19 mouse cellular contexts compared by ENCODE assay signal in the genomic region with DNA sequence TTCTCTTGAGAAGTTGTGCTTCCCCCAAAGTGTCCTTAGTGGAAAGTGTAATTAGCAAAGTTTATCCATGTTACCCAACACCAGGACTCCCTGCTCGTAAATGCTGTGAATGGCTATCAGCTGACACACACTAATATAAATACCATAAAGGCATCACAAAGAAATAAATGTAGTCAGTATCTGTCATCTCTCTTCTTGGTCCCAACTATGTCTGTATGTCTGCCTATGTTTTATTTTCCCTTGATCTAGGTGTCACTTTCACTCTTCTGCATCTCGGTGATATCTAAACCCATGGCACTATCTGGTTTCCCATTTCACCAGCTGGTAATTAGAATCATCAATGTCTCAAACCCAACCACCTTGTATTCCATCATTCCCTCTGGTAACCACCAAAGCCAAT.
A peak's percentile ranks its signal among the peaks of the same experiment; 100 is the strongest.
DNase-seq lines count a peak whose midpoint lies in the region; ATAC-seq and TF ChIP-seq lines count a peak whose summit lies in the region.
"Had no signal": no experiment of that assay in that cellular context is flagged by ENCODE, and none has a peak within 500 bp of the region (broad histone marks: within the 10 kb centered on the region; RNA-seq: fewer than 3 reads in every experiment).

No protein-coding gene starts in this region.

- H3K4me2 ChIP-seq in kidney, embryonic 14.5 days (replicated peaks; ENCODE audit: low read depth, low read length) = no peak overlapping the region
- H3K4me2 ChIP-seq in kidney, embryonic 15.5 days = no peak overlapping the region

- H3K9ac ChIP-seq in kidney, embryonic 14.5 days (ENCODE audit: low read depth, low read length) = no peak overlapping the region
- H3K9ac ChIP-seq in kidney, embryonic 15.5 days = no peak overlapping the region

- DNase-seq in kidney, adult 11 months = no peak
- DNase-seq in kidney, adult 2 months = no peak
- DNase-seq: adrenal gland, adult 2 months; adrenal gland, adult 8-10 months; adrenal gland, postnatal 10 days; adrenal gland, postnatal 14 days; adrenal gland, postnatal 25 days; adrenal gland, postnatal 36 days; B cell, adult 2 months; cerebellum, adult 11 months; cerebellum, adult 11-12 months; cerebellum, adult 18-20 months had no signal

- no peaks in the 10 kb centered on the region for H3K36me3 ChIP-seq in kidney, embryonic 14.5 days (ENCODE audit: control insufficient read depth, insufficient read depth, low read length)
- H3K36me3 ChIP-seq in kidney, embryonic 15.5 days = no peaks in the 10 kb centered on the region
- H3K36me3 ChIP-seq in kidney, adult 2 months (ENCODE audit: control insufficient read depth, insufficient read depth, low read length) = no peaks in the 10 kb centered on the region
- H3K36me3 ChIP-seq: G1E had no signal

- H3K9me3 ChIP-seq in kidney, embryonic 14.5 days (ENCODE audit: control insufficient read depth, low read length) = no peaks in the 10 kb centered on the region
- no peaks in the 10 kb centered on the region for H3K9me3 ChIP-seq in kidney, embryonic 15.5 days (replicated peaks)

- peak; percentile 78; the same call in 1 of the 2 replicates for ATAC-seq in kidney, embryonic 14.5 days (ENCODE audit: low FRiP score, low TSS enrichment)
- 0 out of 2 replicates have a peak, but pooled peaks have one; percentile 52 for ATAC-seq in kidney, embryonic 15.5 days (replicated peaks; ENCODE audit: low FRiP score)
- ATAC-seq: activated CD4-positive, CD25-positive, alpha-beta regulatory T cell, adult 4 months; CD4-positive, CD25-positive, alpha-beta regulatory T cell, adult 4 months; Patski had no signal

- no peaks in the 10 kb centered on the region for H3K4me1 ChIP-seq in kidney, embryonic 14.5 days (ENCODE audit: control insufficient read depth, insufficient read depth, low read length)
- no peaks in the 10 kb centered on the region for H3K4me1 ChIP-seq in kidney, embryonic 15.5 days
- H3K4me1 ChIP-seq in kidney, adult 2 months (ENCODE audit: control insufficient read depth, insufficient read depth, low read length) = no peaks in the 10 kb centered on the region

- TF ChIP-seq POLR2A in kidney, adult 2 months (IDR thresholded peaks at IDR 0.05; ENCODE audit: low read depth, low read length) = no peak

- H3K27me3 ChIP-seq in kidney, embryonic 14.5 days (ENCODE audit: control insufficient read depth, insufficient read depth, low read length) = no peaks in the 10 kb centered on the region
- H3K27me3 ChIP-seq in kidney, embryonic 15.5 days = no peaks in the 10 kb centered on the region
- H3K27me3 ChIP-seq in kidney, adult 2 months (replicated peaks; ENCODE audit: control insufficient read depth, insufficient read depth, low read length) = no peaks in the 10 kb centered on the region
- H3K27me3 ChIP-seq: CH12.LX, Patski had no signal

- H3K27ac ChIP-seq in kidney, embryonic 14.5 days (ENCODE audit: low read depth, low read length) = no peak overlapping the region
- H3K27ac ChIP-seq in kidney, embryonic 15.5 days = no peak overlapping the region
- H3K27ac ChIP-seq in kidney, adult 2 months (ENCODE audit: insufficient read depth, low read depth, low read length) = no peak overlapping the region

- H3K4me3 ChIP-seq in kidney, embryonic 14.5 days (ENCODE audit: low read length) = no peak overlapping the region
- no peak overlapping the region for H3K4me3 ChIP-seq in kidney, embryonic 15.5 days (replicated peaks)
- no peak overlapping the region for H3K4me3 ChIP-seq in kidney, adult 2 months (ENCODE audit: insufficient read depth, low read depth, low read length)

- TF ChIP-seq CTCF in kidney, adult 2 months (conservative IDR thresholded peaks at IDR 0.05; ENCODE audit: insufficient read depth, insufficient read length, low read depth, low read length) = no peak

- 29% methylated on average over 2 of the region's 2 CpGs for WGBS in kidney, embryonic 14.5 days
- WGBS in kidney, embryonic 15.5 days = 44% methylated on average over 2 of the region's 2 CpGs
- 51% methylated on average over 2 of the region's 2 CpGs for WGBS in kidney, adult 2 months
